Mouse (Mus musculus) thymus, adult 2 months (tissue): Measurements from ENCODE around the gene Ociad1.

ENCODE experiments used
- CTCF ChIP-seq: fragments of 200-500 bp; IDR thresholded peaks from 2 replicates; pipeline ENCODE4 v1.5.1; 2012; ENCODE audit warnings: mild to moderate bottlenecking, control low read depth, low read length, moderate library complexity, borderline replicate concordance; ENCODE audit not compliant: control insufficient read depth, poor library complexity, insufficient read depth; ENCODE audit errors: extremely low read depth
- POLR2A ChIP-seq: fragments of 200-500 bp; IDR thresholded peaks from 2 replicates; pipeline ENCODE4 v1.6.1; 2012; ENCODE audit warnings: mild to moderate bottlenecking, low read length, control low read depth, moderate library complexity; ENCODE audit not compliant: control insufficient read depth, poor library complexity, insufficient read depth; ENCODE audit errors: extremely low read depth

GRCm38 (mm10) chr5:73292502-73293457 is at the start of gene Ociad1:
- TF ChIP-seq POLR2A = peak; percentile 90
- TF ChIP-seq CTCF = no peak
